Mouse (Mus musculus) left cerebral cortex, adult 2 months (tissue): Measurements from ENCODE around the gene Lefty1. TPM values are rescaled to one million over a fixed set of nuclear protein-coding genes. Genes with fewer than 3 reads are reported as not detected.
"Not testable (repeated sequence)": the region's sequence is repeated elsewhere in the genome, so short reads cannot be mapped to it uniquely, and the experiment has no call there.

Source experiments
- DNase-seq, 2 experiments: peaks; one replicate each; pipeline ENCODE4 v3.0.0; 2021 to 2022; ENCODE audit warnings: low spot score in 2 of 2, mixed read lengths in 1 of 2; ENCODE audit errors: extremely low spot score in 1 of 2
- H3K27ac ChIP-seq: fragments of 200-600 bp; 2 replicates; pipeline ENCODE4 v1.8.1; 2022
- H3K4me3 ChIP-seq: fragments of 200-600 bp; 2 replicates; pipeline ENCODE4 v1.8.1; 2022
- CTCF ChIP-seq: fragments of 200-600 bp; IDR thresholded peaks from 2 replicates; pipeline ENCODE4 v1.8.1; 2022; ENCODE audit warnings: antibody characterized with exemption, mild to moderate bottlenecking, moderate library complexity
- intact Hi-C: fragments of 180-260 bp; cut with DNase I; formaldehyde crosslinking; loops from one replicate; pipeline ENCODE4 v1.15.1; 2025
- total RNA-seq, 2 experiments: library from RNA; stranded (reverse); gene quantifications; 2 replicates each; pipeline ENCODE4 v1.2.3; 2021

Gene Lefty1
- total RNA-seq, 2 experiments from 2014 or later = 0.77 TPM; not detected in 1

GRCm38 (mm10) chr1:180926286-180926685 lies 8.5 kb upstream of the Lefty1 start:
- no peak overlapping the region for H3K4me3 ChIP-seq
- no peak for DNase-seq
- no peak for TF ChIP-seq CTCF
- H3K27ac ChIP-seq = no peak overlapping the region
- intact Hi-C loops = no loop called here

GRCm38 (mm10) chr1:180929599-180929998 lies 5.2 kb upstream of the Lefty1 start:
- Histone ChIP-seq H3K27ac (no peak overlapping the region), H3K4me3 (no peak overlapping the region)
- no peak for DNase-seq
- TF ChIP-seq CTCF = no peak
- intact Hi-C loops = no loop called here

GRCm38 (mm10) chr1:180931106-180931505 lies 3.7 kb upstream of the Lefty1 start:
- TF ChIP-seq CTCF = no peak
- intact Hi-C loops = no loop called here
- DNase-seq = no peak
- no peak overlapping the region for H3K4me3 ChIP-seq
- H3K27ac ChIP-seq = no peak overlapping the region

- intact Hi-C loops = no loop called here
- H3K27ac ChIP-seq = no peak overlapping the region
- no peak for DNase-seq
These were observed 1.2 kb upstream of the Lefty1 start for GRCm38 (mm10) chr1:180933659-180934058.

GRCm38 (mm10) chr1:180936610-180937398 lies 2.0 kb downstream of the Lefty1 start:
- DNase-seq, H3K27ac ChIP-seq, H3K4me3 ChIP-seq, intact Hi-C loops: not testable (repeated sequence)

More at GRCm38 (mm10) chr1:180933659-180934058, 1.2 kb upstream of the Lefty1 start:
- no peak overlapping the region for H3K4me3 ChIP-seq
- TF ChIP-seq CTCF = no peak; the same call in 1 of the 2 replicates

- intact Hi-C loops, DNase-seq, H3K27ac ChIP-seq, H3K4me3 ChIP-seq: not testable (repeated sequence)
These were observed 2.8 kb downstream of the Lefty1 start for GRCm38 (mm10) chr1:180937631-180938030.

- DNase-seq, H3K27ac ChIP-seq, H3K4me3 ChIP-seq, intact Hi-C loops: not testable (repeated sequence)
These were observed 4.0 kb downstream of the Lefty1 start for GRCm38 (mm10) chr1:180938781-180939180.

- no peak for TF ChIP-seq CTCF
- no peak for DNase-seq
- intact Hi-C loops = no loop called here
- Histone ChIP-seq H3K27ac (no peak overlapping the region; the same call in 1 of the 2 replicates), H3K4me3 (no peak overlapping the region)
These were observed 6.1 kb downstream of the Lefty1 start for GRCm38 (mm10) chr1:180940776-180941460.

- TF ChIP-seq CTCF = no peak
- H3K27ac ChIP-seq = peak overlapping the region; percentile 72
- H3K4me3 ChIP-seq = peak overlapping the region; percentile 64
- no peak for DNase-seq
- intact Hi-C loops = no loop called here
These were observed 6.9 kb downstream of the Lefty1 start for GRCm38 (mm10) chr1:180941726-180942125.

- Histone ChIP-seq H3K4me3 (peak within 1 kb of the TSS; percentile 64), H3K27ac (peak within 1 kb of the TSS; percentile 72)
- no peak for TF ChIP-seq CTCF
- intact Hi-C loops = no loop called here
- DNase-seq = peak; percentile 28 to 35
These were observed 7.6 kb downstream of the Lefty1 start, which contains the start of gene Tmem63a for GRCm38 (mm10) chr1:180942166-180943031. Tmem63a (plus strand) TSS chr1:180942344.

GRCm38 (mm10) chr1:180943032-180943644 lies 8.3 kb downstream of the Lefty1 start:
- TF ChIP-seq CTCF = no peak
- Histone ChIP-seq H3K4me3 (peak overlapping the region; percentile 64), H3K27ac (peak overlapping the region; percentile 72)
- DNase-seq = no peak
- intact Hi-C loops = no loop called here
